Mouse (Mus musculus) fat pad, adult 2 months (tissue): ENCODE data around the gene Plekhg6.
A peak's percentile ranks its signal among the peaks of the same experiment; 100 is the strongest.

ENCODE experiments used
- DNase-seq: peaks from one replicate; pipeline ENCODE4 v3.0.0-alpha.2; 2011; ENCODE audit warnings: low read depth, low spot score; ENCODE audit errors: extremely low read depth

Plekhg6 gene

DNA sequence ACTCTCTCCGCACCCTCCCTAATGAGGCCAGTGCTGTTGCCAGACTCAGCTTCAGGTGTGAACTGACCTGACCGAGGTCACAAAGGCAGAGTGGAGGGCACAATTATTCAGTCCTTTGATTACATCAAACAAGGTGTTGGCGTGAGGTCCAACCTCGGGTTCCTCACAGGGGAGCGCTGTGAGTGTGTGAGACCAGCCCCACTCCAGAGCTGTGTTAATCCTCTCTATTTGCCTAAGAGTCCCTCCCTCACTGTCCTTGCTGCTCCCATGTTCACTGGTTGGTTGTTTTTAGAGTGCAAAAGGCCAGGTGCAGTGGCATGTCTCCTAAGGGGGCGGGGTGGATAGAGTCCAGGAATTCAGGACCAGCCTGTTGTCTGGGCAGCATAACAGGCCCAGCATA, 5.5 kb upstream of the Plekhg6 start:
- no peak for DNase-seq

DNA sequence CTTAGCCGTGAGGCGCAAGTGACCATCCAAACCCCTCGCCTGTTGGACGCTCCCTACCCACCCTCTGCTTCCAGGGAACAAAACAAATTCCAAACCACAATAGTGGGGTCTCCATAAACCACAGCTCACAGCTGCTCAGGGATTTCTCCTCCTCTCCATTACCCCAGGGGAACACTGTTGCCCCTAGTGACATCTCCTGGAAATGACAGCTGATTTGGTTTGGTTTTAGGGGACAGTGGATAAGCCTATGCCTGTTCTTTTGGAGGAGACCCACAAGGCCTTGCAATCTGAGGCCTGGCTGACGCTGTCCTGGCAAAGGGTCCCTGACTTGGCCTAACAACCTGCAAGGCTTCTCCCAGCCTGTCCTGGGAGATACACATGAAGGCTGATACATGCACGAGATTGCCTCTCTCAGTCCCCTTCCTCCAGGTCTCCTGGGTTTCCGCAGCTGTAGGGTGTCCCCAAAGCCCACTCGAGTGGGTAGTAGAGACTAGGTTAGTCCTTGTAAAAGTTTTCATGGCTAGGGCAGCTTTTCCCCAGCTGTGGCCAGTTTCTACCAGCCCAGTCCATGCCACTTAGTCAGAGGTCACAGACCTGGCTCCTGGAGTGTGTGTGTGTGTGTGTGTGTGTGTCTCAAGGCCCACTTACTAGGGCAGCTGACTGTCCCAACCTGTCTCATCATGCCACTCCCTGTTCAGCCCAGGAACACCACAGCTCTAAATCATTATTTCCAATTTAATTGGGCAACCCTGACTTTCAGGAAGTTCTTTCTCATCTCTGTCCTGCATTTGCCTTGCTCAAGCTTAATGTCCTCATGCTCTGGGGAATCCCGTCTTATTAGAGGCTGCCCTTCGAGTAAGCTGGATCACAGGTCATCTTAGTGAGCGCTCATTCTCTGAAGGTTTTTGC, 4.7 kb upstream of the Plekhg6 start:
- DNase-seq = peak; percentile 92

DNA sequence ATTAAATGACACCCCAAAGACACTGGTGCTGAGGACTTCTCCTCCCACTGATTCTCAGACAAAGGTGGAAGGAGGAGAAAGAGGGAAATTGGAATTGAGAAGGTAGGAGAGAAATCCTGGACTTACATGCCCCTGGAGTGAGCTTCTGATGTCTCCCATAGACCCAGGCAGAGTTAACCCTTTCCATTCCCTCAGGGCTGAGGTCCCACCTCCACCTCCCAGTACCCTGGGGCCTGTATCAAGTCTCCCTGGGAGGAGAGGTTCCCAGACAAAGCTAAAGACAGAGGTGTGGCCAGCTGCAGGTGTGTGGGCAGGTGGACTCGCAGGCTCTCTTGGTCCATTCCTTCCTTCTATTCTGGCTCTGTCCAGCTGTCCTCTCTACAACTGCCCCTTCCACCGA, 1.4 kb upstream of the Plekhg6 start:
- no peak for DNase-seq

DNA sequence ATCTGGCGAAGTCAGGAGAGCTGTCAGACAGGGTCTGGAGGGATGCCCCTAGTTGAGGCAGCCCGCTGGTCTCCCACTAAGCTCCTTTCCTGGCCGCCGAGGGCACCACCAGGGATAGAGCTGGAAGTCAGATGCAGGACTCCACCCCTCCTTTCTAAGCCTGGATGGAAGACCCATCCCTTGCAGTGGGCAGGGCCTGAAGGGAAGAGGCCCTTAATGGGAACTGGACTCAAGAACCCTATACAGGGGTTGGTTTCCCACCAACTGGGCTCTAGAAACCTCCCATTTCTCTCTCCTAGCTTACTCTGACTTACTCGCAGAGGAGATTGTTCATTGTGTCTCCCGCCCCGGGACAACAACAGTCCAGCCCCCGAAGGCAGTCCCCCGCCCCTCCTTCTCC, 812 bp downstream of the Plekhg6 start:
- DNase-seq = no peak

DNA sequence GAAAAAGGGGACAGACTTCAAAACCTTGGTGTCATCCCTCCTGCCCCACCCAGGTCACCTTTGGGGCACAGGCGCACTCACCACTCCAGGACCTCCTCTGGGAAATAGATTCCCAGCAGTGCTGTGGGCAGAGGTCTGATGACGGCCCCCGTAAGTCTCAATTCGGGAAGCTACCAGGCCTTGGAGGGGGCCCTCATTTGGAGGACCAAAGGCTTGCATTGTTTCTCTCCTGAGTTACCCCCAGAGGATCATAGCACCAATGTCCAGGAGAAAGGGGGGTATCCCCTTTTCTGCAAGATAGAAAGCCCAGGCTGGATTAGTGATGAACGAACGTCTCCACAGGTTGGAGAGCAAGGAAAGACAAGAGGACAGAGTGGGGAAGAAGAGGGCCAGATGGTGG, 2.0 kb downstream of the Plekhg6 start:
- DNase-seq = no peak

DNA sequence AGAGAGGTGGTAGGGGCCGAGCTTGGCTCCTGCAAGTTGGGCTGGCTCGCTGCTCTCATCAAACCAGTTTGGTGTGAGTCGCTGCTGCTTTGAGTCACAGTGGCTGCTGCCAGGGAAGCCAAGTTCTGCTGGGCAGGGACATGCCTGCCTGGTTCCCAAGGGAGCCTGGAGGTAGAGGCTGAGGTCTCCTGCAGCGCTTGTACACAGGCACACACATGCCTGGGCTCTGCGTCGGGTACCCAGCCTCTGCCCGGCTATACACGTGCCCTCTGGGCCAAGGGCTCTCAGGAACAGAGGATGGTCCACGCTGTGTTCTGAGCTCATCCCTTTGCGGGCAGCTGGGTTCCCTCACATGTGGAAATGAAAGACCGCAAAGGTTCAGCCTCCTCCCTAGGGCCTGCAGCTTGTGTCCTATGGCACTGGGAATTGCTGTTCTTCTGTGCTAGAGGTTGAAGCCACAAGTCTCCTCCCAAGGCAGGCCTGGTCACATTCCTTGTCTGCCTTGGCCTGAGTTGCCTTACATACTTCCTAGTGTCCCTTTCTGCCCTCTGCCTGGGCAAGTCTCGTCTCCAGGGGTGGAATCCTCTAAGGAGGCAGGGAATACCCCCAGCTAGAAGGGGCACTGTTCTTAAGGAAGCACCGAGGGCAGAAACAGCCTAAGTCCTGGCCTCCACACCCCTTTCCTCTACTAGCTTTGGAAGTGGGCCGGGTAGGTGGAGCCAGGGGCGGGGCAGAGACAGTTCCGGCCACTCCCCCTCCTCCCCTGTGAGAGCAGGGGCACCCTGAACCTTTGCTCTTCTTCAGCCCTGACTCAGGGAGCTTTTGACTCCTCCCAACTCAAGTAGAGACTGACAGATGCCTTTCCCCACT, 2.8 kb downstream of the Plekhg6 start:
- DNase-seq = peak; percentile 95

GRCm38 (mm10) chr6:125377042-125377441, 3.6 kb downstream of the Plekhg6 start:
- DNase-seq = no peak

DNA sequence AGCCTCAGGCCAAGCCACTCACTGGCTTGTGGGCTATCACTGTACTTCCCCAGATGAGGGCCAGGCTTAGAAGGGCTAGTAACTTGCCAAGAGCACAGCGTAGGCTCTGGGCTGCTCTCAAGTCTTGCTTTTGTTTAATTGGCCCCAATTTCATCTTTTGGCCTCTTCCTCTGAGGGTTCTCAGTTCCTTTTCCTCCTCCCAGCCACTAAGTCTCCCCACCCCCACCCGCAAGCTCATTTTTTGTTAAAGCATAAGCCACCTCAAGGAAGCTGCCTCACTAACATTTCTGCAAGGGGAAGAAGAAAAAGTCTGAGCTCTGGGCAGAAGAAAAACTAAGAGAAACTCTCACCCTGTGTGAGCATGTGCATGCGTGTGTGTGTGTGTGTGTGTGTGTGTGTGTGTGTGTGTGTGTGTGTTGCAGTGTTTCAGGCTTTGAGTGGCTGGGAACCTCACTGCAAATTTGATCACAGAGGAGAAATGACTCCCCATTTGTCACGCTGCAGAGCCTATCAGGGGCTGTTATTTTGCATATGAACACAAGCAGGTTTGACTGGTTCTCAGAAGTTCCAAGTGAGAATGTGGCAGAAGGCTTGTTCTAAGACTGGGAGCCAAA, 12.7 kb downstream of the Plekhg6 start:
- DNase-seq = no peak

- DNase-seq = no peak
Observed at GRCm38 (mm10) chr6:125366133-125366532, 14.5 kb downstream of the Plekhg6 start.

GRCm38 (mm10) chr6:125365522-125365921, 15.1 kb downstream of the Plekhg6 start:
- no peak for DNase-seq

GRCm38 (mm10) chr6:125364448-125364847, 16.1 kb downstream of the Plekhg6 start:
- no peak for DNase-seq

DNA sequence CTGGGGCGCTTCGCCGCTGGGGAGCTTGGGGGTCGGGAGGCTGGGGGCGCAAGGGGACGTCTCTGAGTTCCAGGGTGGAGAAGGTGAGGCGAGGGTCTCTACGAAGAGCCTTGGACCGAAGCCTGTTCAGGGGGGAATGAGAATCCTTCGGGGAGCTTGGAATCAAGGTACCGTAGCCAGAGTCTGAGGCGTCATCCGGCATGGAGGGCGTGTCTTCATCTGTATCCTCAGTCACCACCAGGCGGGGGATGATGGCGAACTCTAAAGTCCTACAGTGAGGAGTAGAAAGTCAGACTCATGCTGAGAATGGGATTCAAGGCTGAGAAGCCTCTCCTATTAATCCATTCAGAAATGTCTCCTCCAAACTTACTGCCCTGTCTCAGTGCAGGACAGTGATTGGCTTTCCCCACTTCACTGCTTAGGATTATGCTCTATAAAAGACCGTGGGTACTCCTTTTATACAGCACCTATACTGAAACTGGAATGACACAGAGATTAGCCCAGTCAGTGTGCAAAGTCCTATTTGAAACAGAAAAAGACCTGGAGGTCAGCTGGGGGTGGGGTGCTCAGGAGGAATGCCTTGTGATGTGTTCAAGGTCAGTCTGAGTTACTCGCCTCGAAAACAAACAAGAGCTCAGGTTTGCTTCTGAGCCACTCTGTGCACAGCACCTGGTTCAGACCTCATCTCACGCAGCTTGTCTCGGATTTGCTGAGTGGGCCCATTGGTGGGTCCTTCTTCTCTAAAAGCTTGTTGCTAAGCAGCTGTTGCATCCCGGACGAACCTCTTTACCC, 16.9 kb downstream of the Plekhg6 start:
- DNase-seq = no peak

DNA sequence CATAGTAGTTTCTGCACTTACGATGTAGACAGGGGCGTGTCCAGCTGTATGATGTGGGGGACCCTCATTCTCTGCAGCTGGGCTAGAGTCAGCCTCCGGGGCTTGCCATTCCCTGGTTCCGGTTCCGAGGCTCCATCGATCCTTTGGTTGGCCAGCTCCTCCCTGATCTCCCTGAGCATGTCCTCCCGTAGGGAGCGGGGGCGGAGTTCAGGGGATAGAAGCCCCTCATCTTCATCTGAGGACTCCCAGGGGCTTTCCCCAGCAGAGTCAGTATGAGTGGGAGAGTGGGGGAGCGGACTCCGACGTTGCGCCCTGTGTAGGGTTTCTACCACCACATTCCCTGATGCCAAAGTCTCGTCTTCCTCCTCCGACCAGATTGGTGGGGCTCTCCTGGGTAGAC, 17.6 kb downstream of the Plekhg6 start:
- no peak for DNase-seq

DNA sequence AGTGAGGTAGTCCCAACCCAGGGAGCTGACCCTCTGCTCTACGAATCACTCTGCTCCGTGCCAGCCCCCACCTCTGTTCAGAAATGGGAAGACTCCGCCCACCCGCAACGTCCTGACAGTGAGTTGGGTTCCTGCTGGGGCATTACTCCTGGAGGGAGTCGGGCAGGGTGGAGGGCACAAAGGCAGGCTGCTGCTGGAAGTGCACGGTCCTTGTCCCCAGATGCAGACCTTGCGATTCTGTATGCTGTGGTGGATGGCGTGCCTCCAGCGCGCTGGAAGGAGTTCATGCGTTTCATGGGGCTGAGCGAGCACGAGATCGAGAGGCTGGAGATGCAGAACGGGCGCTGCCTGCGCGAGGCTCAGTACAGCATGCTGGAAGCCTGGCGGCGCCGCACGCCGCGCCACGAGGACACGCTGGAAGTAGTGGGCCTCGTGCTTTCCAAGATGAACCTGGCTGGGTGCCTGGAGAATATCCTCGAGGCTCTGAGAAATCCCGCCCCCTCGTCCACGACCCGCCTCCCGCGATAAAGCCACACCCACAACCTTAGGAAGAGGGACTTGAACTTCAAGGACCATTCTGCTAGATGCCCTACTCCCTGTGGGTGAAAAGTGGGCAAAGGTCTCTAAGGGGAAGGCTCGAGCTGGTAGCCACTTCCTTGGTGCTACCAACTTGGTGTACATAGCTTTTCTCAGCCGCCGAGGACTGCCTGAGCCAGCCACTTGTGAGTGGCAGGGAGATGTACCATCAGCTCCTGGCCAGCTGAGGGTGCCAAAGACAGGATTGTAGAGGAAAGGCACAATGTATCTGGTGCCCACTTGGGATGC, 18.9 kb downstream of the Plekhg6 start:
- DNase-seq = no peak

- no peak for DNase-seq
Observed at GRCm38 (mm10) chr6:125360846-125361245, 19.7 kb downstream of the Plekhg6 start.

DNA sequence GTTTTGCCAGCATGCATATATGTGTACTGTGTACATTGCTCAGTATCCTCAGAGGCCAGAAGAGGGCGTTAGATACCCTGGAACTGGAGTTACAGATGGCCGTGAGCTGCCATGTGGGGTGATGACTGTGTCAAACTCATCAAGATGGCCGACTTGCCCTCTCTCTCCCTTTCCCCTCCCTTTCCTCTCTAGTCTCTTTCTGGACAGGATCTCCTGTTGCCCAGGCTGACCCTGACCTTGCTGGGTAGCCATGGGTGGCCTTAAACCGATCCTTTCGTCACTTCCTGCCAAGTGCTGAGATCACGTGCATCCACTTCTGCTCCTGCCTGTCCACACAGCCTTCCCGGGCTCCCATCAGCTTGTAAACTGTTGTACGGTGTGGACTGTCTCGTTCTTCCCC, 20.6 kb downstream of the Plekhg6 start:
- DNase-seq = no peak

- peak; percentile 95 for DNase-seq
Observed at GRCm38 (mm10) chr6:125357334-125357733, 23.3 kb downstream of the Plekhg6 start.

DNA sequence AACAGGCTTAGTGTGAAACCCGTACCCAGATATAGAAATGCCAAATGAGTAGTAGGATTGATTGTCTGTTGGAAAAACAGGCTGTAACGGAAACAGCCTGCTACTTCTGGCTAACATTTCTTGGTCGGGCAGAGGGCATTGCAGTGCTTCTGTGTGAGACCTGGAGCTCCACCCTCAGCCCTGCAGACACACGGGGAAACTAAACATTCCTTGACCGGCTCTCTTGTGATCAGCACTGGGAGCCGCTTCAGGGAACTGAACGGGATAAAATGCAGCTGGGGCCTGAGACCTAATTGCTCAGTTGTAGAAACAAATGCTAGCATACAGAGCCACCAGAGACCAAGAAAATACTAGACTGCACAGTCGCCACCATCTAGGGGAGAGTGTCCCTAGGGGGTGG, 24.3 kb downstream of the Plekhg6 start:
- DNase-seq = no peak

DNA sequence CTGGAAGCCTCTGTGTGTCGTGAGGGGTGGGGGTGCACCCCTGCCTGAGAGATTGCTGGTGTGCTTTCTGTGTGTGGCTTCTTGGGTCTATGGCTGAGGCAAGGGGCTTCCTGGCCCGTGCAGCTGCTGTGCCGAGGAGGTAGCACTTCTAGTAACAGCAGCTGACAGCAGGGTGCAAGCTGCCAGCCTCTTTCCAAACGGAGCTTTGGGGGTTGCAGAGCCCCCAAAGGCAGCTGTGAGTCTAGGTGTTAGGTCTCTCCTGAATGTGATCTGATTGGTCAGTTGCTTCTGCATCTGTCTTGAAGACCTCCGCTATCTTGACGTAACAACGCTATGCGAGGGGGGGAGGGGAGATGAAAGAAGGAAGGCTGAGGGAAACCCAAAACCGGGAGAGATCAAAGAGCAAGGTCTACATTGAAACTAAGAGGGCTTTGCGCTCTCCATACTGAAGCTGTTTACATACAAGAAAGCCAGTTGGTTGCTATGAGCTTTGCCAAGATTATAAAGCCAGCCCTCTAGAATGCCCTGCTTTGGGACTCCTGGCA, 25.3 kb downstream of the Plekhg6 start:
- DNase-seq = no peak
